Mouse (Mus musculus): ENCODE data around the gene Cnih3. TPM values are rescaled to one million over a fixed set of nuclear protein-coding genes. Genes with fewer than 3 reads are reported as not detected.

Cnih3 gene
- polyA plus RNA-seq, 1 experiment from 2014 or later = not detected

DNA sequence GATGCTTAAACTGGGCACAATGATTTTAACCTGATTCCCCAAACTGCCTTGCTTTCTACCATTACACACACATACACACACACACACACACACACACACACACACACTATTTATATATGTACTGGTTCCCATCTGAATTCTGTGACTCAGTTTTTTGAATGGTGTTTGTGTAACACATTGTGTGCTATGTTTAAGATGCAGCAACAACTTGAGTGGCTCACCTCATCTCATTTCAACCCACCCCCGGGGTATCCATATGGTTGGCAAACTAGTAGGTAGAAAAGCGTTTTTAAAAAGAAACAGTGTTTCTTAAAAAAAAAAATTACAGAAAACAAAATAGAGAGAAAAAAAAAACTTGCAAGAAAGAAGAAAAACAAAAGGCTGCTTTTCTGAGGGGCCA, 107.9 kb downstream of the Cnih3 start:
- Histone ChIP-seq H3K4me1 (replicated peaks; ENCODE audit: control insufficient read depth, insufficient read depth, low read length) (no peaks in the 10 kb centered on the region), H3K27ac (ENCODE audit: low read depth, low read length) (no peak overlapping the region), H3K9me3 (ENCODE audit: control insufficient read depth, low read length) (no peaks in the 10 kb centered on the region), H3K4me3 (ENCODE audit: low read depth, low read length) (no peak overlapping the region), H3K27me3 (replicated peaks; ENCODE audit: control insufficient read depth, insufficient read depth, low read length) (no peaks in the 10 kb centered on the region), H3K36me3 (ENCODE audit: control insufficient read depth, insufficient read depth, low read length) (no peaks in the 10 kb centered on the region), H3K4me2 (no peak overlapping the region), H3K9ac (ENCODE audit: low read depth, low read length) (no peak overlapping the region)
- ATAC-seq (replicated peaks; ENCODE audit: low FRiP score) (no peak), DNase-seq (ENCODE audit: low spot score) (no peak)
- 84% methylated on average over 2 of the region's 2 CpGs for WGBS

DNA sequence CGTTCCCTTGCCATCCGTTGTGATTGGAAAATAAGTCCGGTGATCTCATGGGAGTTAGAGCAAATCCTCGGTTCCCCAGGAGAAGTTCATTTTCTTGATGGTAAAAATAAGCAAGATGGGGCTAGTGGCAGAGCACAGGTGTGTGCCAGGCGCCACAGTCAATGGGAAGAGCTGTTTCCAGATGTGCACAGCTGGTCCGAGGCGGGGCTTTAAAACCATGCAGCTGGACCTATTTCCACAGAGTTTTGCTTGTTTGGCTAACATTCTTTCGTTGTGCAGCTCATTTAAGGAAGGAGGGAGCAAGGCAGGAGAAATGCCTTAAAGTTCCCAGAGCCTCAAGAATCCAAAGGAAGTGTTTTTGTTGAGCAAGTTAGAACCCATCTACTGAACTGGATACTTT, 109.1 kb downstream of the Cnih3 start:
- no peak overlapping the region for H3K4me2 ChIP-seq
- H3K9ac ChIP-seq (ENCODE audit: low read depth, low read length) = no peak overlapping the region
- no peaks in the 10 kb centered on the region for H3K9me3 ChIP-seq (ENCODE audit: control insufficient read depth, low read length)
- DNase-seq (ENCODE audit: low spot score) (no peak), ATAC-seq (replicated peaks; ENCODE audit: low FRiP score) (no peak)
- H3K36me3 ChIP-seq (ENCODE audit: control insufficient read depth, insufficient read depth, low read length) = no peaks in the 10 kb centered on the region
- WGBS = 80% methylated on average over 8 of the region's 8 CpGs
- H3K27ac ChIP-seq (ENCODE audit: low read depth, low read length) = no peak overlapping the region
- H3K4me3 ChIP-seq (ENCODE audit: low read depth, low read length) = no peak overlapping the region
- H3K27me3 ChIP-seq (replicated peaks; ENCODE audit: control insufficient read depth, insufficient read depth, low read length) = no peaks in the 10 kb centered on the region
- peaks cover under 1% of the 10 kb centered on the region for H3K4me1 ChIP-seq (replicated peaks; ENCODE audit: control insufficient read depth, insufficient read depth, low read length)

- H3K4me1 ChIP-seq (replicated peaks; ENCODE audit: control insufficient read depth, insufficient read depth, low read length) = peaks cover 7% of the 10 kb centered on the region
- WGBS = 55% methylated on average over 8 of the region's 8 CpGs
- H3K27ac ChIP-seq (ENCODE audit: low read depth, low read length) = no peak overlapping the region
- H3K27me3 ChIP-seq (replicated peaks; ENCODE audit: control insufficient read depth, insufficient read depth, low read length) = no peaks in the 10 kb centered on the region
- ATAC-seq (replicated peaks; ENCODE audit: low FRiP score) (no peak), DNase-seq (ENCODE audit: low spot score) (no peak)
- no peak overlapping the region for H3K4me2 ChIP-seq
- no peaks in the 10 kb centered on the region for H3K36me3 ChIP-seq (ENCODE audit: control insufficient read depth, insufficient read depth, low read length)
- H3K9me3 ChIP-seq (ENCODE audit: control insufficient read depth, low read length) = no peaks in the 10 kb centered on the region
- H3K9ac ChIP-seq (ENCODE audit: low read depth, low read length) = no peak overlapping the region
- H3K4me3 ChIP-seq (ENCODE audit: low read depth, low read length) = no peak overlapping the region
These were observed 109.8 kb downstream of the Cnih3 start for GRCm38 (mm10) chr1:181462051-181462905.

DNA sequence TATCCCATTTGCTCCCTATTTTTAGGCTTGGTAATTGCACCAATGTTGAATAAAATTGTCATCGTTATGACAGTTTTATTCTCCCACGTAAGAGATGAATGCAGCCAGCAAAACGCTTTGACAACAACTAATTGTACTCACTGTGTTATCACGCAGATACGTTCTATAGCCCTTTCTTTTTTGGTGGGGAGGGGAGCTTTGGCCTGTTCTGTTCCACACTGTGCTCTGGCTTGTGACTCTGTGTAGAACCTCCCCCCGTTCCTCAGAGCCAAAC, 110.4 kb downstream of the Cnih3 start:
- Histone ChIP-seq H3K27me3 (replicated peaks; ENCODE audit: control insufficient read depth, insufficient read depth, low read length) (no peaks in the 10 kb centered on the region), H3K9me3 (ENCODE audit: control insufficient read depth, low read length) (no peaks in the 10 kb centered on the region), H3K36me3 (ENCODE audit: control insufficient read depth, insufficient read depth, low read length) (no peaks in the 10 kb centered on the region), H3K4me3 (ENCODE audit: low read depth, low read length) (no peak overlapping the region), H3K4me1 (replicated peaks; ENCODE audit: control insufficient read depth, insufficient read depth, low read length) (peaks cover 10% of the 10 kb centered on the region), H3K9ac (ENCODE audit: low read depth, low read length) (no peak overlapping the region), H3K27ac (ENCODE audit: low read depth, low read length) (no peak overlapping the region), H3K4me2 (no peak overlapping the region)
- WGBS = 76% methylated on average over 6 of the region's 6 CpGs
- ATAC-seq (replicated peaks; ENCODE audit: low FRiP score) (no peak), DNase-seq (ENCODE audit: low spot score) (no peak)

GRCm38 (mm10) chr1:181465027-181465426, 112.6 kb downstream of the Cnih3 start:
- H3K4me2 ChIP-seq = no peak overlapping the region
- ATAC-seq (replicated peaks; ENCODE audit: low FRiP score) = no peak
- H3K27ac ChIP-seq (ENCODE audit: low read depth, low read length) = no peak overlapping the region
- peak; percentile 43 for DNase-seq (ENCODE audit: low spot score)
- no peaks in the 10 kb centered on the region for H3K9me3 ChIP-seq (ENCODE audit: control insufficient read depth, low read length)
- no peaks in the 10 kb centered on the region for H3K36me3 ChIP-seq (ENCODE audit: control insufficient read depth, insufficient read depth, low read length)
- H3K9ac ChIP-seq (ENCODE audit: low read depth, low read length) = no peak overlapping the region
- H3K27me3 ChIP-seq (replicated peaks; ENCODE audit: control insufficient read depth, insufficient read depth, low read length) = no peaks in the 10 kb centered on the region
- H3K4me3 ChIP-seq (ENCODE audit: low read depth, low read length) = no peak overlapping the region
- peaks cover 10% of the 10 kb centered on the region for H3K4me1 ChIP-seq (replicated peaks; ENCODE audit: control insufficient read depth, insufficient read depth, low read length)
- WGBS = 44% methylated on average over 5 of the region's 5 CpGs

DNA sequence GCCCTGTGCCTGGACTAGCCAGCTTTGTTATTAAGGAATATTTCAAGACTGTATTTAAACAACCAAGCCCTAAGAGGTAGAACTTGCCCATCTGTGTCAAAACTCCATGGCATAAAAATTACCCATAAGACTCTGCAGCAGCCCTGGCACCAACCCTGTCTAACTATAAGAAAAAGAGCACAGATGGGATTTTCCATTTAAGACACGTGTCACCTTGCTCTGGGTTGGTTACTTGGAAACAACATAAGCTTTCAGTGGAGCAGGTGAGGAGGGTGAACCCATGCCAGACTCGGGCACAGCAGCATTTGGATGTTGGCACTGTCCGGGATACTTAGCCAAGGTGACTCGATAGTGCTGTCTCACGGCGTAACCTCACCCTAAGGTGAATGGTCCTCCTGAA, 113.6 kb downstream of the Cnih3 start:
- ATAC-seq (replicated peaks; ENCODE audit: low FRiP score) = no peak
- 86% methylated on average over 6 of the region's 6 CpGs for WGBS
- peaks cover 10% of the 10 kb centered on the region for H3K4me1 ChIP-seq (replicated peaks; ENCODE audit: control insufficient read depth, insufficient read depth, low read length)
- no peak overlapping the region for H3K9ac ChIP-seq (ENCODE audit: low read depth, low read length)
- H3K4me3 ChIP-seq (ENCODE audit: low read depth, low read length) = no peak overlapping the region
- H3K27me3 ChIP-seq (replicated peaks; ENCODE audit: control insufficient read depth, insufficient read depth, low read length) = no peaks in the 10 kb centered on the region
- no peak overlapping the region for H3K27ac ChIP-seq (ENCODE audit: low read depth, low read length)
- H3K36me3 ChIP-seq (ENCODE audit: control insufficient read depth, insufficient read depth, low read length) = no peaks in the 10 kb centered on the region
- H3K9me3 ChIP-seq (ENCODE audit: control insufficient read depth, low read length) = no peaks in the 10 kb centered on the region
- no peak for DNase-seq (ENCODE audit: low spot score)
- no peak overlapping the region for H3K4me2 ChIP-seq

DNA sequence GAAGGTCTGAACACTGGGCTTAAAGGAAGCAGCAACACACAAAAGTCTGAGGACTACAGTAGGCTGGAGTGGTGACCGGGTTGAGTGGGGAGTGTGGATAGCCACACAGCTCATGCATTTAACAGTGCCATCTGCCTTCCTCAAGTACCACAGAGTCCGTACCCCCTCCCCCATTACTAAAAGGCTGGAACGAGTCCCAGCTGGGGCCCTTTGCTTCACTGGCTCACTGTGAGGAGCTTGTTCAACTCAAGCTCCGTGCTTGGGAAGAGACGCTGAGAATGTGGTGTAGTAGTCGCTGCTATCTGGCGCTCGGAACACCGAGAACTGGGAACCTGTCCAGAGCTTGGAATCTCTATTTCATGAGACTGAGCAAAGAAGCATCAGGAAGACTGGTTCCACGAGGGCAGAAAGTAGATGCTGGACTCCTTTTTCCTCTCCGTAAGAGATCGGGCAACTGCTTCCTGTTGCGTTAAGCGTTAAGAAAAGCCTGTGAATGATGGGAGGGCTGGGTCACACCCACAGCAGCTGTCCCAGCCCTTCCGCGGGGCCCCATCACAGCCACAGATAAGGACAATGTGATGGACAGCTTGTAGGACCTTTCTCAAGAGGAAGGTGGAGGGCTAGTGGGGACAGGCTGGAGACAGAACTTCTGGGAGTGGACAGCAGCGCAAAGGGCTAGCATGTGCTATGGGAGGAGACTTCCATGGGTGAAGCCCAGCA, 114.3 kb downstream of the Cnih3 start:
- Histone ChIP-seq H3K4me2 (peak overlapping the region; percentile 33), H3K27me3 (replicated peaks; ENCODE audit: control insufficient read depth, insufficient read depth, low read length) (no peaks in the 10 kb centered on the region), H3K36me3 (ENCODE audit: control insufficient read depth, insufficient read depth, low read length) (no peaks in the 10 kb centered on the region), H3K27ac (ENCODE audit: low read depth, low read length) (no peak overlapping the region), H3K4me3 (ENCODE audit: low read depth, low read length) (no peak overlapping the region), H3K9ac (ENCODE audit: low read depth, low read length) (no peak overlapping the region), H3K9me3 (ENCODE audit: control insufficient read depth, low read length) (peaks cover 2% of the 10 kb centered on the region; the same call in 1 of the 2 replicates), H3K4me1 (replicated peaks; ENCODE audit: control insufficient read depth, insufficient read depth, low read length) (peaks cover 10% of the 10 kb centered on the region)
- no peak for ATAC-seq (replicated peaks; ENCODE audit: low FRiP score)
- DNase-seq (ENCODE audit: low spot score) = peak; percentile 37
- 55% methylated on average over 17 of the region's 17 CpGs for WGBS

DNA sequence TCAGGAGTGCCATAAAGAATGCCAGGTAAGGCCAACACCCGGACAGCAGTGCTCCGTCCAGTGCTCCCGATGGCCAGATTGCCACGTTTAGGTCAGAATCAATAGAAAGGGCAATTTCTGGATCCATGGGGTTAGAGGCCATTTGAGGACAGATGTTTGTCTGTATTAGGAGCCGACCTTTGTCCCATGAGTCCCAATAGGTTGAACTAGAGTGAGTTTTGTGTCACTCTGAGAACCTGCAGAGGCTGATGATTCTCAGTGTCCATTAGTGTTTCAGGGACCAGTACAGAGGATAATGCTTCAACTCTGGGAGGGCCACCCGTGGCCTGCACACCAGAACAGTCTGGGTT, 114.9 kb downstream of the Cnih3 start:
- H3K27me3 ChIP-seq (replicated peaks; ENCODE audit: control insufficient read depth, insufficient read depth, low read length) = no peaks in the 10 kb centered on the region
- peaks cover 10% of the 10 kb centered on the region for H3K4me1 ChIP-seq (replicated peaks; ENCODE audit: control insufficient read depth, insufficient read depth, low read length)
- ATAC-seq (replicated peaks; ENCODE audit: low FRiP score) = no peak
- no peak overlapping the region for H3K27ac ChIP-seq (ENCODE audit: low read depth, low read length)
- peaks cover 2% of the 10 kb centered on the region; the same call in 1 of the 2 replicates for H3K9me3 ChIP-seq (ENCODE audit: control insufficient read depth, low read length)
- H3K4me3 ChIP-seq (ENCODE audit: low read depth, low read length) = no peak overlapping the region
- WGBS = 79% methylated on average over 6 of the region's 6 CpGs
- no peak for DNase-seq (ENCODE audit: low spot score)
- no peaks in the 10 kb centered on the region for H3K36me3 ChIP-seq (ENCODE audit: control insufficient read depth, insufficient read depth, low read length)
- H3K9ac ChIP-seq (ENCODE audit: low read depth, low read length) = no peak overlapping the region
- no peak overlapping the region for H3K4me2 ChIP-seq

DNA sequence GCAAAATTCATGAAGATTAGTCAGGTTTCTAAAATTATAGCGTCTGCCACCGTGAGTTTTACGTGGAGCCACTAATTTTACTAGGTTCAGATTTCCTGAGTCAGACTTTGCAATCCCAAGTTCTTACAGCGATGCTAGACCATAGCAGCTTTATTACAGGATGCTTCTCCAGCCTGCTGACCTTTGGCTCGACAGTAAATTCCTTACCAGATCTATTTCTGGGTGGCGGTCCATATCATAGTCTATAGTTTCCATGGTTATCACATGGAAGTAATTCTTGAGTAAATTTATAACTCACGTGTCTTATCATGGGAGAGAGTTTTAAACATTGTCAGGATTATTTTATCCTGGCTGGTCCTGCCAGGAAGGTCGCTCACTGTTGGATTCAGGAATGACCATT, 117.0 kb downstream of the Cnih3 start:
- Histone ChIP-seq H3K27me3 (replicated peaks; ENCODE audit: control insufficient read depth, insufficient read depth, low read length) (no peaks in the 10 kb centered on the region), H3K4me2 (no peak overlapping the region), H3K4me3 (ENCODE audit: low read depth, low read length) (no peak overlapping the region), H3K36me3 (ENCODE audit: control insufficient read depth, insufficient read depth, low read length) (no peaks in the 10 kb centered on the region), H3K4me1 (replicated peaks; ENCODE audit: control insufficient read depth, insufficient read depth, low read length) (peaks cover 10% of the 10 kb centered on the region), H3K9me3 (ENCODE audit: control insufficient read depth, low read length) (peaks cover 2% of the 10 kb centered on the region; the same call in 1 of the 2 replicates), H3K9ac (ENCODE audit: low read depth, low read length) (no peak overlapping the region), H3K27ac (ENCODE audit: low read depth, low read length) (no peak overlapping the region)
- DNase-seq (ENCODE audit: low spot score) = no peak
- no peak for ATAC-seq (replicated peaks; ENCODE audit: low FRiP score)
- WGBS = 72% methylated on average over 8 of the region's 8 CpGs
